Mouse (Mus musculus) intestine, embryonic 14.5 days (tissue): ENCODE measurements around the gene Wasl. TPM values are rescaled to one million over a fixed set of nuclear protein-coding genes. Genes with fewer than 3 reads are reported as not detected.

Experiments
- ATAC-seq: fragments of 200-750 bp; cut with Nextera tagmentation; replicated peaks from 2 replicates; pipeline ENCODE4 v1.8.0; 2017; ENCODE audit warnings: low read depth, moderate number of reproducible peaks, moderate TSS enrichment, moderate library complexity; ENCODE audit not compliant: low FRiP score, low TSS enrichment
- DNase-seq: peaks from one replicate; pipeline ENCODE4 v3.0.0-alpha.2; 2018; ENCODE audit warnings: low spot score
- H3K27ac ChIP-seq: fragments of 300-500 bp; sonication (generic); 2 replicates; pipeline ENCODE4 v1.5.1; 2014; ENCODE audit warnings: low read depth, mild to moderate bottlenecking, control low read depth
- H3K27me3 ChIP-seq: fragments of 300-500 bp; sonication (generic); replicated peaks from 2 replicates; pipeline ENCODE4 v1.6.1; 2014; ENCODE audit warnings: low read length, control low read depth; ENCODE audit not compliant: control insufficient read depth, insufficient read depth
- H3K36me3 ChIP-seq: fragments of 300-500 bp; sonication (generic); 2 replicates; pipeline ENCODE4 v1.6.1; 2014; ENCODE audit warnings: low read length, control low read depth; ENCODE audit not compliant: control insufficient read depth, insufficient read depth
- H3K4me1 ChIP-seq: fragments of 300-500 bp; sonication (generic); replicated peaks from 2 replicates; pipeline ENCODE4 v1.6.1; 2014; ENCODE audit warnings: low read length, control low read depth, mixed read lengths; ENCODE audit not compliant: control insufficient read depth, insufficient read depth
- H3K4me2 ChIP-seq: fragments of 300-500 bp; sonication (generic); 2 replicates; pipeline ENCODE4 v1.6.1; 2014; ENCODE audit warnings: low read length
- H3K4me3 ChIP-seq: fragments of 300-500 bp; sonication (generic); 2 replicates; pipeline ENCODE4 v1.5.1; 2014; ENCODE audit warnings: low read depth, low read length, control low read depth, mixed read lengths
- H3K9ac ChIP-seq: fragments of 300-500 bp; sonication (generic); 2 replicates; pipeline ENCODE4 v1.6.1; 2014; ENCODE audit warnings: mild to moderate bottlenecking, low read length
- H3K9me3 ChIP-seq: fragments of 300-500 bp; sonication (generic); 2 replicates; pipeline ENCODE4 v1.6.1; 2016; ENCODE audit warnings: low read length, control low read depth; ENCODE audit not compliant: control insufficient read depth
- WGBS: fragments of 180-500 bp; shearing (Covaris S2); extraction: QIAGEN DNeasy Blood & Tissue Kit; methylation state at CpG from one replicate; pipeline ENCODE4 v1.1.7; 2014; 5-methylcytosine and 5-hydroxymethylcytosine counted together
- polyA plus RNA-seq: library from polyadenylated mRNA; unstranded; fragments of >200 nt; fragmentation: Nextera tagmentation; extraction: Ambion mirVana; gene quantifications from 2 replicates; pipeline ENCODE4 v1.2.1, GENCODE M21; 2014

The Wasl gene
- polyA plus RNA-seq, 1 experiment from 2014 or later = 59.0 TPM

DNA sequence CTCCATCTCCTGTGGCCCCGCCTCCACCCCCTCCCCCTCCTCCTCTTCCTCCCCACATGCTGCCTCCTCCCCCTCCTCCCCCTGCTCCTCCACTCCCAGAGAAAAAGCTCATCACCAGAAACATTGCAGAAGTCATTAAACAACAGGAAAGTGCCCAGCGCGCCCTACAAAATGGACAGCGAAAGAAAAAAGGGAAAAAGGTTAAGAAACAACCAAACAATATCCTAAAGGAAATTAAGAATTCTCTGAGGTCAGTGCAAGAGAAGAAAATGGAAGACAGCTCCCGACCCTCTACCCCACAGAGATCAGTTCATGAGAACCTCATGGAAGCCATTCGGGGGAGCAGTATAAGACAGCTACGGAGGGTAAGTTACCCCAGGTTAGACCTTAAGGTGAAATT, 60.5 kb downstream of the Wasl start:
- Histone ChIP-seq H3K4me1 (no peaks in the 10 kb centered on the region), H3K9ac (no peak overlapping the region), H3K9me3 (no peaks in the 10 kb centered on the region), H3K27ac (no peak overlapping the region), H3K36me3 (no peaks in the 10 kb centered on the region), H3K27me3 (no peaks in the 10 kb centered on the region), H3K4me3 (no peak overlapping the region), H3K4me2 (no peak overlapping the region)
- DNase-seq = no peak
- no peak for ATAC-seq
- 94% methylated on average over 7 of the region's 7 CpGs for WGBS

DNA sequence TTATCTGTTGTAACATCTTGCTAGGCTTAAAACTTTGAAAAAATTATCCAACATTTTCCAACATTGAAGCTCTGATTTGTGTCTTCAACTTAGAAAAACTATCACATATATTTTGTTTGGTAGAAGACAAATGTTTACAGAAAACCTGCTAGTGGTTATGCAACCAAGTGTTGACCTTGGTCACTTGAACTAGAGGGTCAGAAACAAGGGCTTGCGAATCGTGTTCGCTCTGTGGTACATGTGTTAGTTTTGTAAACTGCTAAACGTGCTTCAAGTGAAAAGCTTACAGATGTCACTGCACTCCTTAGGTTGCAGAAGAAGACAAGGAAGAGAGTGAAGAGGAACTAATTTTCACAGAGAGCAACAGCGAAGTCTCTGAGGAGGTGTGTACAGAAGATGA, 61.8 kb downstream of the Wasl start:
- ATAC-seq (no peak), DNase-seq (no peak)
- no peak overlapping the region for H3K4me3 ChIP-seq
- no peak overlapping the region for H3K4me2 ChIP-seq
- H3K27ac ChIP-seq = no peak overlapping the region
- no peaks in the 10 kb centered on the region for H3K4me1 ChIP-seq
- no peaks in the 10 kb centered on the region for H3K9me3 ChIP-seq
- no peaks in the 10 kb centered on the region for H3K27me3 ChIP-seq
- 73% methylated on average over 5 of the region's 5 CpGs for WGBS
- H3K36me3 ChIP-seq = no peaks in the 10 kb centered on the region
- no peak overlapping the region for H3K9ac ChIP-seq

DNA sequence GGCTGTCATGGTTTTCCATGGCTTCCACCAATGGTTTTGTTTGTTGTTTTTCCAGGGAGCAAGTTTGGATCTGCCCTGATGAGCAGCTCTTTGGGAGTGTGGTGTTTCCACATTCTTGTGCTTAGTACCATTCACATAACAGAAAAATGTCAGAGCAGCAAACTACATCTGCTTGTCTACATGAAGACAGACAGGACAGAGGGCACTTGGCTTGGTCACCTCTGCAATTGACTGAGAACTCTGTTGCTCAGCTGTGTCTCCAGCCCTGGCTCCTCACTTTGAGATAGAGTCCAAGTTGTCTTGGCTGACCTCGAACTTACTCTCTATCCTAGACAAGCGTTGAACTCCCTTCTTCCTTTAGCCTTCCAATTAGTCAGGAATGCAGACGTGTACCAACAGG, 62.5 kb downstream of the Wasl start:
- Histone ChIP-seq H3K4me2 (no peak overlapping the region), H3K4me1 (no peaks in the 10 kb centered on the region), H3K4me3 (no peak overlapping the region), H3K36me3 (no peaks in the 10 kb centered on the region), H3K9ac (no peak overlapping the region), H3K27ac (no peak overlapping the region), H3K9me3 (no peaks in the 10 kb centered on the region), H3K27me3 (no peaks in the 10 kb centered on the region)
- 67% methylated on average over 3 of the region's 3 CpGs for WGBS
- ATAC-seq (no peak), DNase-seq (no peak)

DNA sequence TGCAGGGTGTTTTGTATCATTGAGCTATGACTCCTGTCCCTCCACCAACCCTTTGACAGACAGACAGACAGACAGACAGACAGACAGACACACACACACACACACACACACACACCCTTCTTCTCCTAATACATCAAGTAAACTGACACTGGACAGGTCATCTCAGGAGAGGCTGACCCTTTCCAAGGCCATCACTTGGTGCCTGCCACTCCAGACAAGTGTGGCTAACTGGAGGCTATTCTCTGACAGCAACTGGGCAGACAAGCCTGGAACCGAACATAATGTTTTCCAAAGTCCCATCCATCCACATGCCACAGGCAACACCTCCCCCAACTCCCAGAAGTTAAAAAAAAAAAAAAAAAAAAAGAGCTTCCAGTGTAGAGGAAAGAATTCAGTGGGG, 63.1 kb downstream of the Wasl start:
- no peak overlapping the region for H3K4me3 ChIP-seq
- H3K27ac ChIP-seq = no peak overlapping the region
- H3K9ac ChIP-seq = no peak overlapping the region
- no peaks in the 10 kb centered on the region for H3K4me1 ChIP-seq
- ATAC-seq (no peak), DNase-seq (no peak)
- no peaks in the 10 kb centered on the region for H3K9me3 ChIP-seq
- H3K36me3 ChIP-seq = no peaks in the 10 kb centered on the region
- H3K27me3 ChIP-seq = no peaks in the 10 kb centered on the region
- WGBS = 39% methylated on average over 1 of the region's 1 CpGs
- no peak overlapping the region for H3K4me2 ChIP-seq

DNA sequence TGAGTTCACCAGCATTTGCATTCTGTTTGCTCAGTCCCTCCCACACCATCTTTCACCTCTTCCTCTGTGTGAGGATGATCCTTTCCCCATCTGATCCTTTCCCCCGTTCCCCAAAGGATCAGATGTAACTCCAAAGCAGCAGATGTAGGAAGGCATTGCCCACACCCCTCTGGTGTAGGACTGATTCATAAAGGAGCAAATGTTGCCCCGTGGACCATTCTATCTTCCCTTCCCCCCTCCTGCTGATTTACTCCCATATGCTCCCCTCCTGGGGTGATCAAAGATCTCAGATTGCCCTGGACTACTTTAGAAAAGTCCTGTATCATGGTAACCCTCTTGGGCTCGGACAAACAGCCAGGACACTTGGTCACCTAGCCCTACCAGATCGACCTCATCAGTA, 64.1 kb downstream of the Wasl start:
- WGBS = 62% methylated on average over 4 of the region's 4 CpGs
- DNase-seq = no peak

DNA sequence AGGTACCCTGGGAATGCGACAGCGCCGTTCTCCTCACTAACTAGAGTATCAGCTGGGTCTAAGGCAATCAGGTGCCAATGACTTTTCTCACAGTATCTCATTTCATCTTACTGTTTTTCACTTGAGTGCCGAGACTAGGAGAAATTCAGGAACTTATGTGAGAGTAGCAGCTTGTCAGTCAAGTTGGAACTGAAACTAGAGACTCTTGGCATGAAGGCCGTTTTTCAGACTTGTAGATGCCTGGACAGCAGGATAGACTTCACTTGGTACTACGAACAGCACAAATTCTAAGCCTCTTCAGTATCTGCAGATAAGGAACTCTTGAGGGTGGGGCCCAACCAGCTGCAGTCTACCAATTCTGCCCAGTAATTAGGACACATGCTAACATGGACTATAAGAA, 64.7 kb downstream of the Wasl start:
- Histone ChIP-seq H3K36me3 (no peaks in the 10 kb centered on the region), H3K9me3 (no peaks in the 10 kb centered on the region), H3K27ac (no peak overlapping the region), H3K4me1 (no peaks in the 10 kb centered on the region), H3K4me2 (no peak overlapping the region), H3K4me3 (no peak overlapping the region), H3K27me3 (no peaks in the 10 kb centered on the region), H3K9ac (no peak overlapping the region)
- ATAC-seq (no peak), DNase-seq (no peak)
- WGBS = 85% methylated on average over 6 of the region's 6 CpGs

More for the DNA sequence above, 64.1 kb downstream of the Wasl start:
- Histone ChIP-seq H3K4me3 (no peak overlapping the region), H3K9ac (no peak overlapping the region), H3K4me2 (no peak overlapping the region), H3K9me3 (no peaks in the 10 kb centered on the region), H3K27ac (no peak overlapping the region), H3K27me3 (no peaks in the 10 kb centered on the region), H3K4me1 (no peaks in the 10 kb centered on the region), H3K36me3 (no peaks in the 10 kb centered on the region)
- no peak for ATAC-seq

DNA sequence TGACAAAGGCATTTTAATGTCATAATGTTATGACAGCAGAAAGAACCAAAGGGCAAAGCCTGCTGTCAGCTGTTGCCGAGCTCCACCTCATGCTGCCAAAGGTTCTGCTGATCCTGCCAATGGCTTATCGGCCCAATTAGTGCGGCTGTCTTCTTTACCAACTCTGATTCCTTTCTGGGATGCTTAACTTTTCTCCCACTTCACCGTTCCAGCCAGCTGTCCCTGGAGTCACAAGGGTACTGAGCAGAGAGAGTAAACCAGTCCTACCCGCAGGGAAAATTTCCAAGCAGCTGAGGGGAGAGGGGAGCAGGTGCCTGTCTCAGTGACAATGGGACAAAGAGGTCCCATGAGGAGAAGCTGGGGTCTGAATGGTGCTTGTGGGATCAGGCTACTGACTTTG, 65.2 kb downstream of the Wasl start:
- no peak overlapping the region for H3K9ac ChIP-seq
- no peak overlapping the region for H3K4me3 ChIP-seq
- no peaks in the 10 kb centered on the region for H3K9me3 ChIP-seq
- DNase-seq (no peak), ATAC-seq (no peak)
- no peak overlapping the region for H3K27ac ChIP-seq
- no peaks in the 10 kb centered on the region for H3K4me1 ChIP-seq
- WGBS = 85% methylated on average over 5 of the region's 5 CpGs
- H3K27me3 ChIP-seq = no peaks in the 10 kb centered on the region
- H3K4me2 ChIP-seq = no peak overlapping the region
- no peaks in the 10 kb centered on the region for H3K36me3 ChIP-seq

DNA sequence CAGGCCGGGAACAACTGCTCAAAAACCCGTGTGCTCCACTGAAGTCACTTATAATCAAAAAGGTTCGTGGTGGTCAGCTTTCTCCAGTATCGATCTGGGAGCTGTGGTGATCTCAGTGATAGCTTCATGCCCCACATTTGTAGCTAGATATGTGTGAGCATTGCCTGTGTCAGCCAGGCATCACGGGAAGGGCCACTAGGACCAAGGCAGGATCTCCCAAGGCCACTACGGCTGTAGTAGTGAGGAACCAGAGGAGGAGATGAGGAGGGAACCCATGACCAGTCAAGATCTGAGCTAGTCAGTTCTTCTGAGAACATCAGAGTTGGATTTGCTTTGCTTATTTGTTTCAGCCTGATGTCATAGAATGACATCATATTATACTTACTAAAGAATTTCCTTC, 65.6 kb downstream of the Wasl start:
- H3K9me3 ChIP-seq = no peaks in the 10 kb centered on the region
- H3K4me2 ChIP-seq = no peak overlapping the region
- no peak for DNase-seq
- H3K9ac ChIP-seq = no peak overlapping the region
- H3K4me1 ChIP-seq = no peaks in the 10 kb centered on the region
- H3K36me3 ChIP-seq = no peaks in the 10 kb centered on the region
- H3K4me3 ChIP-seq = no peak overlapping the region
- no peak overlapping the region for H3K27ac ChIP-seq
- 93% methylated on average over 6 of the region's 6 CpGs for WGBS
- no peaks in the 10 kb centered on the region for H3K27me3 ChIP-seq
- no peak for ATAC-seq

DNA sequence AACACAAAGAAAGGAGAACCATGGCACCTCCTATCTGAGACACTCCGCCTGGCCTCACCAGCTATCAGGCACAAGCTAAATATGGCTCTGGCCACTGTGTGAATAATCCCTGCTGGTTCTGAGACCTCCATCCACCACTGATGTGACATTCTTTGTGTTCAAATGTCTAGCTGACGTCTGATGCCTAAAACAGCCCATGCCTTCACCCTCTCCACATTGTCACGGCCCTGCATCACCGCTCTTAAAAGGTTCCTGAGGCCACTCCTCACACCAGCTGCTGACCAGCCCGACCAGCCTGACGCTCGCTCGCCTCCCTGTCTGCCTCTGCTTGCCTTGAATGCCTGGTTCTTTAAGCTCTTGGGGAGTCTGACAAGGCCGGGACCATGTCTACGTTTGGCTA, 67.3 kb downstream of the Wasl start, which contains the start of gene Lmod2:
Gene Lmod2 (plus strand): TSS at position 263 of the 400 bp plus-strand sequence.
- H3K4me1 ChIP-seq = no peaks in the 10 kb centered on the region
- H3K4me2 ChIP-seq = no peak within 1 kb of the TSS
- H3K27me3 ChIP-seq = no peaks in the 10 kb centered on the region
- no peak within 1 kb of the TSS for H3K9ac ChIP-seq
- no peaks in the 10 kb centered on the region for H3K9me3 ChIP-seq
- H3K4me3 ChIP-seq = no peak within 1 kb of the TSS
- H3K36me3 ChIP-seq = no peaks in the 10 kb centered on the region
- ATAC-seq (no peak), DNase-seq (no peak)
- no peak within 1 kb of the TSS for H3K27ac ChIP-seq
- WGBS = 84% methylated on average over 10 of the region's 10 CpGs
